In the genomic region with DNA sequence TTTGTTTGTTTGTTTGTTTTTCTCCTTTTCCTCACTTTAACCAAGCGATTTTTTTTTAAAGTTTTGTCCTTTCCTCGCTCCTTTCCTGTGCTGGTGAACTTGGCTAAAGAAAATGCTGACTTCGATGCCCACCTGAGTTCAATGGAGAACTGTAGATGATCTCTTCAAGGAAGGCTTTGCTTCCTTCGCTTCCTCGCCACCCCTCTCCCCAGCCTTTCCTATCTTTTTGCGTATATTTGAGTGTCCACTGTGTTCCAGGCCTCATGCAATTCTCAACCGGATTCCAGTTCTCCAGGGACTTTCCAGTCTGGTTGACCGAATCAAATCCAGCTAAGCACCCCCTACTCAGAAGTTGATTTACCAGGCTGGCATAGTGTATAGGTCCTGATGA, we compare ENCODE assay signal across 8 mouse cellular contexts. TPM values are rescaled to one million over a fixed set of nuclear protein-coding genes. Genes with fewer than 3 reads are reported as not detected.
DNase-seq lines count a peak whose midpoint lies in the region; ATAC-seq and TF ChIP-seq lines count a peak whose summit lies in the region.

No protein-coding gene starts in this region.

- H3K27me3 ChIP-seq in heart, embryonic 11.5 days (ENCODE audit: control insufficient read depth, insufficient read depth, low read length) = no peaks in the 10 kb centered on the region
- H3K27me3 ChIP-seq in heart, embryonic 15.5 days = no peaks in the 10 kb centered on the region; the same call in 1 of the 2 replicates
- no peaks in the 10 kb centered on the region for H3K27me3 ChIP-seq in liver, embryonic 14.5 days (ENCODE audit: control insufficient read depth, insufficient read depth, low read length)

- DNase-seq in heart, postnatal 36 days = no peak
- no peak for DNase-seq in liver, embryonic 14.5 days (ENCODE audit: low read depth in 3 of 3, low spot score in 3 of 3)
- DNase-seq in adrenal gland, adult 18-20 months (ENCODE audit: low spot score in 2 of 2) = no peak
- no peak for DNase-seq in thymus, postnatal 0 days (ENCODE audit: low spot score)
- no peak for DNase-seq in layer of hippocampus, adult 9-10 months (ENCODE audit: low spot score)

- peak overlapping the region; percentile 68 for H3K4me2 ChIP-seq in heart, embryonic 11.5 days
- H3K4me2 ChIP-seq in heart, embryonic 15.5 days = peak overlapping the region; percentile 55
- H3K4me2 ChIP-seq in liver, embryonic 14.5 days (ENCODE audit: low read depth) = peak overlapping the region; percentile 67

- TF ChIP-seq CTCF in liver, embryonic 14.5 days (IDR thresholded peaks at IDR 0.05; ENCODE audit: low read depth) = no peak

- ATAC-seq in heart, embryonic 11.5 days (replicated peaks; ENCODE audit: insufficient number of reproducible peaks, low FRiP score, low TSS enrichment) = no peak
- ATAC-seq in heart, embryonic 15.5 days (replicated peaks; ENCODE audit: insufficient number of reproducible peaks, insufficient read depth, low FRiP score, low read depth) = no peak
- ATAC-seq in liver, embryonic 14.5 days (ENCODE audit: insufficient read depth) = no peak

- WGBS in heart, embryonic 11.5 days (ENCODE audit: insufficient replicate concordance) = 59% methylated on average over 8 of the region's 8 CpGs
- WGBS in heart, embryonic 15.5 days = 55% methylated on average over 8 of the region's 8 CpGs
- 60% methylated on average over 8 of the region's 8 CpGs for WGBS in liver, embryonic 14.5 days (ENCODE audit: insufficient replicate concordance)

- intact Hi-C loops in heart, postnatal 36 days (cut with DNase I) = loop anchor here (10.0 kb wide), 2 partner anchors 282 to 348 kb away; a partner anchor contains a TSS

- H3K27ac ChIP-seq in heart, embryonic 11.5 days (ENCODE audit: low read depth, low read length) = no peak overlapping the region
- H3K27ac ChIP-seq in brown adipose tissue, adult 24 weeks (replicated peaks; ENCODE audit: low read depth, low read length) = no peak overlapping the region
- no peak overlapping the region for H3K27ac ChIP-seq in heart, embryonic 15.5 days
- H3K27ac ChIP-seq in liver, embryonic 14.5 days = no peak overlapping the region

- no peak overlapping the region for H3K4me3 ChIP-seq in heart, embryonic 11.5 days (ENCODE audit: low read depth, low read length)
- H3K4me3 ChIP-seq in brown adipose tissue, adult 24 weeks (ENCODE audit: insufficient read depth, low read depth, low read length) = peak overlapping the region; percentile 37; the same call in 1 of the 2 replicates
- H3K4me3 ChIP-seq in heart, embryonic 15.5 days = peak overlapping the region; percentile 70
- peak overlapping the region; percentile 16 to 84; a peak in 3 of 4 replicates for H3K4me3 ChIP-seq in liver, embryonic 14.5 days (ENCODE audit: insufficient read depth in 1 of 2, low read depth in 2 of 2, low read length in 2 of 2)

- peaks cover 4% of the 10 kb centered on the region; the same call in 1 of the 2 replicates for H3K4me1 ChIP-seq in heart, embryonic 11.5 days (ENCODE audit: control insufficient read depth, insufficient read depth, low read length)
- H3K4me1 ChIP-seq in brown adipose tissue, adult 24 weeks (ENCODE audit: control insufficient read depth, insufficient read depth, insufficient read length, low read length) = peaks cover 3% of the 10 kb centered on the region; the same call in 1 of the 2 replicates
- peaks cover 8% of the 10 kb centered on the region for H3K4me1 ChIP-seq in heart, embryonic 15.5 days (replicated peaks)
- peaks cover 8 to 9% of the 10 kb centered on the region in 2 experiments for H3K4me1 ChIP-seq in liver, embryonic 14.5 days (replicated peaks; ENCODE audit: control insufficient read depth in 2 of 2, insufficient read depth in 2 of 2, low read length in 1 of 2)

- no peak overlapping the region for H3K9ac ChIP-seq in heart, embryonic 11.5 days (ENCODE audit: low read depth, low read length)
- no peak overlapping the region for H3K9ac ChIP-seq in heart, embryonic 15.5 days
- H3K9ac ChIP-seq in liver, embryonic 14.5 days (replicated peaks) = no peak overlapping the region

- H3K9me3 ChIP-seq in heart, embryonic 11.5 days (replicated peaks; ENCODE audit: control insufficient read depth, low read length) = no peaks in the 10 kb centered on the region
- no peaks in the 10 kb centered on the region for H3K9me3 ChIP-seq in heart, embryonic 15.5 days (replicated peaks)
- no peaks in the 10 kb centered on the region for H3K9me3 ChIP-seq in liver, embryonic 14.5 days (ENCODE audit: control insufficient read depth, low read length)

- H3K36me3 ChIP-seq in heart, embryonic 11.5 days (ENCODE audit: control insufficient read depth, insufficient read depth, low read length) = no peaks in the 10 kb centered on the region
- H3K36me3 ChIP-seq in heart, embryonic 15.5 days = no peaks in the 10 kb centered on the region
- H3K36me3 ChIP-seq in liver, embryonic 14.5 days (replicated peaks; ENCODE audit: control insufficient read depth, insufficient read depth, low read depth) = no peaks in the 10 kb centered on the region; the same call in 1 of the 2 replicates

- no peak for TF ChIP-seq EP300 in liver, embryonic 14.5 days (IDR thresholded peaks at IDR 0.05; ENCODE audit: low read depth)

RNA-seq across cellular contexts. Expression of a gene that starts 0.3 kb away (rescaled TPM):
- 41.4 and 46.0 TPM in 2 replicates for polyA plus RNA-seq in heart, embryonic 11.5 days (2014; fragmentation: Nextera tagmentation; extraction: Ambion mirVana)
- total RNA-seq in heart, postnatal 36 days (2021) = 10 to 100 TPM; 21.7 to 24.3 TPM
- 29.6 and 36.4 TPM in 2 replicates for polyA plus RNA-seq in brown adipose tissue, adult 24 weeks (2012; ENCODE audit: insufficient read depth, insufficient read length, missing spikeins)
- polyA plus RNA-seq in heart, embryonic 15.5 days (2015; fragmentation: Nextera tagmentation; extraction: Ambion mirVana) = 33.2 and 33.4 TPM in 2 replicates
- 3.4 and 8.1 TPM in 2 replicates for polyA plus RNA-seq in liver, embryonic 14.5 days (2012; rRNA removed)
- 15.7 and 19.1 TPM in 2 replicates for polyA plus RNA-seq in liver, embryonic 14.5 days (2014; fragmentation: Nextera tagmentation; extraction: Ambion mirVana)
- total RNA-seq in adrenal gland, adult 18-20 months (2021) = 10 to 100 TPM; 27.2 to 28.1 TPM
- 57.5 and 76.0 TPM in 2 replicates for polyA plus RNA-seq in thymus, postnatal 0 days (2015; fragmentation: Nextera tagmentation; extraction: Ambion mirVana)
